Mouse (Mus musculus) left cerebral cortex, adult 18-20 months (tissue): ENCODE data around the gene Higd1c. TPM values are rescaled to one million over a fixed set of nuclear protein-coding genes. Genes with fewer than 3 reads are reported as not detected.
"Not testable (repeated sequence)": the region's sequence is repeated elsewhere in the genome, so short reads cannot be mapped to it uniquely, and the experiment has no call there.

Experiments
- DNase-seq, 2 experiments: peaks; one replicate each; pipeline ENCODE4 v3.0.0; 2021 to 2022; ENCODE audit warnings: low spot score in 2 of 2, mixed read lengths in 1 of 2
- total RNA-seq, 2 experiments: library from RNA; stranded (reverse); gene quantifications; 2 replicates each; pipeline ENCODE4 v1.2.3; 2021

Gene Higd1c
- total RNA-seq, 2 experiments from 2014 or later, result not detected

GRCm38 (mm10) chr15:100353399-100353798, 10.9 kb upstream of the Higd1c start:
- not testable (repeated sequence) for DNase-seq

GRCm38 (mm10) chr15:100355876-100356275, 8.5 kb upstream of the Higd1c start:
- no peak for DNase-seq

GRCm38 (mm10) chr15:100365967-100366366, 1.6 kb downstream of the Higd1c start:
- not testable (repeated sequence) for DNase-seq

GRCm38 (mm10) chr15:100367119-100367518, 2.8 kb downstream of the Higd1c start:
- no peak for DNase-seq

GRCm38 (mm10) chr15:100375066-100375465, 10.7 kb downstream of the Higd1c start:
- peak; percentile 71 to 80 for DNase-seq

- not testable (repeated sequence) for DNase-seq
Measured at GRCm38 (mm10) chr15:100377847-100378505, 13.6 kb downstream of the Higd1c start.

- no peak for DNase-seq
Measured at GRCm38 (mm10) chr15:100379658-100380057, 15.3 kb downstream of the Higd1c start.

GRCm38 (mm10) chr15:100380104-100380503, 15.8 kb downstream of the Higd1c start:
- DNase-seq, result no peak

GRCm38 (mm10) chr15:100385705-100386104, 21.4 kb downstream of the Higd1c start:
- no peak for DNase-seq

- DNase-seq, result no peak
Measured at GRCm38 (mm10) chr15:100387544-100388223, 23.3 kb downstream of the Higd1c start.

GRCm38 (mm10) chr15:100388224-100388835, 24.0 kb downstream of the Higd1c start:
- no peak for DNase-seq

GRCm38 (mm10) chr15:100388886-100389285, 24.5 kb downstream of the Higd1c start:
- no peak for DNase-seq

- no peak for DNase-seq
Measured at GRCm38 (mm10) chr15:100391066-100391465, 26.7 kb downstream of the Higd1c start.

GRCm38 (mm10) chr15:100391599-100391998, 27.3 kb downstream of the Higd1c start:
- no peak for DNase-seq

- no peak for DNase-seq
Measured at GRCm38 (mm10) chr15:100393016-100393415, 28.7 kb downstream of the Higd1c start.

GRCm38 (mm10) chr15:100395561-100395960, 31.2 kb downstream of the Higd1c start:
- DNase-seq, result no peak

- no peak for DNase-seq
Measured at GRCm38 (mm10) chr15:100400592-100401250, 36.4 kb downstream of the Higd1c start.

GRCm38 (mm10) chr15:100401811-100402210, 37.5 kb downstream of the Higd1c start:
- DNase-seq, result no peak

- no peak for DNase-seq
Measured at GRCm38 (mm10) chr15:100402347-100402746, 38.0 kb downstream of the Higd1c start.

- DNase-seq, result no peak
Measured at GRCm38 (mm10) chr15:100402798-100403197, 38.5 kb downstream of the Higd1c start.

- no peak for DNase-seq
Measured at GRCm38 (mm10) chr15:100403318-100404000, 39.1 kb downstream of the Higd1c start.
